8 mouse cellular contexts compared by ENCODE assay signal in genomic region chr15:85977086-85977485, GRCm38 (mm10). TPM values are rescaled to one million over a fixed set of nuclear protein-coding genes. Genes with fewer than 3 reads are reported as not detected.
A peak's percentile ranks its signal among the peaks of the same experiment; 100 is the strongest.
DNase-seq lines count a peak whose midpoint lies in the region; ATAC-seq lines count a peak whose summit lies in the region.

No protein-coding gene starts in this region.

- H3K27me3 ChIP-seq in heart, embryonic 10.5 days (ENCODE audit: insufficient read depth, poor library complexity, severe bottlenecking): 0 out of 2 replicates have a peak, but pooled peaks cover 3% of the 10 kb centered on the region

- no peaks in the 10 kb centered on the region for H3K9me3 ChIP-seq in heart, embryonic 10.5 days

- intact Hi-C loops in heart, postnatal 25 days (cut with DNase I): no loop called here

- H3K36me3 ChIP-seq in heart, embryonic 10.5 days: no peaks in the 10 kb centered on the region; the same call in 1 of the 2 replicates

- no peak for DNase-seq in heart, embryonic 10.5 days (ENCODE audit: low spot score)
- DNase-seq in heart, postnatal 25 days (ENCODE audit: low spot score): no peak
- DNase-seq in testis, postnatal 10 days (ENCODE audit: low spot score): peak; percentile 65
- DNase-seq in testis, postnatal 14 days (ENCODE audit: low spot score): no peak
- DNase-seq in skeletal muscle tissue, adult 2 months (ENCODE audit: low read depth, low spot score): peak; percentile 2
- no peak for DNase-seq in layer of hippocampus, adult 8-10 months (ENCODE audit: low spot score in 2 of 2)
- DNase-seq in cerebellum, postnatal 4 days (ENCODE audit: low spot score in 2 of 2): no peak

- 60% methylated on average over 9 of the region's 9 CpGs for WGBS in heart, embryonic 10.5 days

- H3K4me3 ChIP-seq in heart, embryonic 10.5 days: no peak overlapping the region

- 0 out of 2 replicates have a peak overlapping the region, but pooled peaks have one; percentile 9 for H3K27ac ChIP-seq in heart, embryonic 10.5 days

- H3K4me1 ChIP-seq in heart, embryonic 10.5 days: peaks cover 45% of the 10 kb centered on the region

- ATAC-seq in inflammation-experienced regulatory T-cells, adult 6 months: peak; percentile 77

RNA-seq across cellular contexts. Expression of gene Celsr1, which starts 56.5 kb away (rescaled TPM):
- 1.3 and 2.3 TPM in 2 replicates for polyA plus RNA-seq in heart, embryonic 10.5 days (2016; fragmentation: Nextera tagmentation; extraction: Ambion mirVana)
- 1 to 10 TPM; 6.6 to 7.2 TPM for total RNA-seq in heart, postnatal 25 days (2021)
- polyA plus RNA-seq in inflammation-experienced regulatory T-cells, adult 6 months (2017; shearing (Covaris generic)): 1 to 10 TPM; 4.4 to 5.0 (median 4.7) TPM
- 1 to 10 TPM; 6.0 to 7.0 (median 6.6) TPM for total RNA-seq in layer of hippocampus, adult 8-10 months (2022)

Comparison
In these comparisons a context has a peak if more than half of its experiments do, and no peak if none do; other contexts are left out.
1. DNase-seq: peak in testis, postnatal 10 days (single experiment) and skeletal muscle tissue, adult 2 months (single experiment); none in heart, embryonic 10.5 days (single experiment), heart, postnatal 25 days (single experiment), testis, postnatal 14 days (single experiment), layer of hippocampus, adult 8-10 months (0 of 2) and cerebellum, postnatal 4 days (0 of 2).